Mouse (Mus musculus) testis, adult 2 months (tissue): Measurements from ENCODE around the gene Trappc12. TPM values are rescaled to one million over a fixed set of nuclear protein-coding genes. Genes with fewer than 3 reads are reported as not detected.

Source experiments
- H3K27ac ChIP-seq: fragments of 200-500 bp; 2 replicates; pipeline ENCODE4 v1.5.1; 2012; ENCODE audit warnings: low read depth, low read length; ENCODE audit not compliant: control insufficient read depth, insufficient read depth
- H3K27me3 ChIP-seq: fragments of 200-500 bp; 2 replicates; pipeline ENCODE4 v1.6.1; 2012; ENCODE audit warnings: mild to moderate bottlenecking, low read length, moderate library complexity; ENCODE audit not compliant: control insufficient read depth, insufficient read depth
- H3K36me3 ChIP-seq: fragments of 200-500 bp; 2 replicates; pipeline ENCODE4 v1.6.1; 2012; ENCODE audit warnings: mild to moderate bottlenecking, low read length; ENCODE audit not compliant: control insufficient read depth, insufficient read depth
- H3K4me1 ChIP-seq: fragments of 200-500 bp; 2 replicates; pipeline ENCODE4 v1.6.1; 2012; ENCODE audit warnings: low read length; ENCODE audit not compliant: control insufficient read depth, insufficient read depth
- H3K4me3 ChIP-seq: fragments of 200-500 bp; 2 replicates; pipeline ENCODE4 v1.5.1; 2012; ENCODE audit warnings: low read depth, mild to moderate bottlenecking, low read length, moderate library complexity, mixed read lengths; ENCODE audit not compliant: control insufficient read depth
- CTCF ChIP-seq: fragments of 200-500 bp; IDR thresholded peaks from 2 replicates; pipeline ENCODE4 v1.5.1; 2012; ENCODE audit warnings: low read depth, mild to moderate bottlenecking, inconsistent platforms, low read length, moderate library complexity; ENCODE audit not compliant: control insufficient read depth, insufficient read depth, insufficient replicate concordance
- POLR2A ChIP-seq: fragments of 200-500 bp; IDR thresholded peaks from 2 replicates; pipeline ENCODE4 v1.6.1; 2012; ENCODE audit warnings: low read depth, mild to moderate bottlenecking, inconsistent platforms, low read length, moderate library complexity; ENCODE audit not compliant: control insufficient read depth
- polyA plus RNA-seq: library from polyadenylated mRNA; depleted of rRNA; stranded (reverse); fragments of >200 nt; gene quantifications from 2 replicates; pipeline ENCODE4 v1.2.3, GENCODE M21; 2012

The Trappc12 gene
- polyA plus RNA-seq, 1 experiment: 25.3 TPM

GRCm38 (mm10) chr12:28714822-28715632 is 35.2 kb downstream of the Trappc12 start:
- no peak overlapping the region for H3K4me3 ChIP-seq
- no peaks in the 10 kb centered on the region for H3K27me3 ChIP-seq
- no peak for TF ChIP-seq CTCF
- TF ChIP-seq POLR2A: no peak
- H3K36me3 ChIP-seq: no peaks in the 10 kb centered on the region
- H3K4me1 ChIP-seq: no peaks in the 10 kb centered on the region
- H3K27ac ChIP-seq: no peak overlapping the region

- Histone ChIP-seq H3K27ac (no peak overlapping the region), H3K4me1 (no peaks in the 10 kb centered on the region)
Observed at GRCm38 (mm10) chr12:28710566-28711185, 39.6 kb downstream of the Trappc12 start.

GRCm38 (mm10) chr12:28708154-28708553 is 42.1 kb downstream of the Trappc12 start:
- H3K4me3 ChIP-seq: no peak overlapping the region
- H3K4me1 ChIP-seq: no peaks in the 10 kb centered on the region
- no peak overlapping the region for H3K27ac ChIP-seq
- no peaks in the 10 kb centered on the region for H3K36me3 ChIP-seq
- TF ChIP-seq POLR2A (no peak), CTCF (no peak)
- H3K27me3 ChIP-seq: no peaks in the 10 kb centered on the region

More at GRCm38 (mm10) chr12:28710566-28711185, 39.6 kb downstream of the Trappc12 start:
- H3K36me3 ChIP-seq: no peaks in the 10 kb centered on the region
- no peak overlapping the region for H3K4me3 ChIP-seq
- H3K27me3 ChIP-seq: no peaks in the 10 kb centered on the region
- TF ChIP-seq POLR2A (no peak), CTCF (no peak)

- Histone ChIP-seq H3K36me3 (no peaks in the 10 kb centered on the region), H3K27ac (no peak overlapping the region), H3K27me3 (no peaks in the 10 kb centered on the region), H3K4me3 (no peak overlapping the region), H3K4me1 (no peaks in the 10 kb centered on the region)
- TF ChIP-seq POLR2A: no peak
- TF ChIP-seq CTCF: no peak
Observed at GRCm38 (mm10) chr12:28705204-28705603, 45.1 kb downstream of the Trappc12 start.

GRCm38 (mm10) chr12:28704381-28704780 is 45.9 kb downstream of the Trappc12 start:
- no peak overlapping the region for H3K4me3 ChIP-seq
- H3K36me3 ChIP-seq: no peaks in the 10 kb centered on the region
- no peaks in the 10 kb centered on the region; the same call in 1 of the 2 replicates for H3K4me1 ChIP-seq
- no peak overlapping the region for H3K27ac ChIP-seq
- H3K27me3 ChIP-seq: no peaks in the 10 kb centered on the region
- no peak for TF ChIP-seq CTCF
- no peak for TF ChIP-seq POLR2A

- no peaks in the 10 kb centered on the region; the same call in 1 of the 2 replicates for H3K36me3 ChIP-seq
- H3K27ac ChIP-seq: no peak overlapping the region
- TF ChIP-seq CTCF (no peak; the same call in 1 of the 2 replicates), POLR2A (no peak)
- no peak overlapping the region for H3K4me3 ChIP-seq
- H3K4me1 ChIP-seq: no peaks in the 10 kb centered on the region; the same call in 1 of the 2 replicates
- no peaks in the 10 kb centered on the region for H3K27me3 ChIP-seq
Observed at GRCm38 (mm10) chr12:28701302-28701701, 49.0 kb downstream of the Trappc12 start.

- H3K27me3 ChIP-seq: no peaks in the 10 kb centered on the region
- no peak overlapping the region; the same call in 1 of the 2 replicates for H3K27ac ChIP-seq
- no peaks in the 10 kb centered on the region; the same call in 1 of the 2 replicates for H3K36me3 ChIP-seq
- H3K4me1 ChIP-seq: no peaks in the 10 kb centered on the region; the same call in 1 of the 2 replicates
- TF ChIP-seq CTCF (no peak), POLR2A (no peak)
- no peak overlapping the region for H3K4me3 ChIP-seq
Observed at GRCm38 (mm10) chr12:28700561-28701025, 49.7 kb downstream of the Trappc12 start.
